Comparison of ENCODE assay signal across 8 mouse cellular contexts in the genomic region with DNA sequence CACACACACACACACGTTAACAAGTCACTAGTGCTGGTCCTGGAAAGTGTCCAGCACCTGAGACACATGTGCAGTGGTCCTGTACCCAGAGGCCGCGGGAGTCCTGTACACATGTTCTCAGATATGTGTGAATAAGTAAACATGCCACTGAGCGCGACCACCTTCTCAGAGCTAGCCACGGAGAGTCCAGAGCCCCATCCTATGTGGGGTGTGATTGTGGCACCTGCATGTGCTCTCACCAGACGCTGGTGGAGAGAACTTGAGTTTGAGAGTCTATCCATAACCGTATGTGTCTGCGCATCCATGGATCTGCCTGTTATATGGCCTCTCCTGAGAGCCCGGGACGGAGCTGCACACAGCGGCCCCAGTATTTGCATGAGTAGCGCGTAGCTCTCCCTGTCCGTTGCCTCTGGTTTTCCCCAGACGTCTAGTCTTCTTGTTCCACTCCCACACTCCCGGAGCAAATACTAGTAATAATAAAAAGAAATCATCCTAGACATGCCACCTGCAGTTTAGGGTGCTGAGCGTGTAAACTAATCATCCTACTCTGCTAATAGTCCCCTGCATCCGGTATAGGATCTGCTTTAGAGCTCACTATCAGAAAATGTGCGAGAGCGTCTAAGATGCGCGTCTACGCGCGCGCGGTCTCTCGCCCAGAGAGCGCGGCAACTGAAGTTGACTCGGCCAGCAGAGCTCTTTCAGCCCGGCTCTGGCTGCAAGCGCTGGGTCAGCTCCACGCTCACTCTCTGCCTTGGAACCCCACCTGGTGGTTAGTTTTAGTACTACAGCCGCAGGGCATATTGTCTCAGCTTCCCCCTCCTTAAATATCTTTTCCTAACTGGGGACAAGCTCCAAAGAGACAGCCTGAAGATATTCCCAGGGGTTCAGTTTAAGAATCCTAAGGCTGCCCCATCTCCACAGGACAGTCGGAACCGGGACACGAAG. TPM values are rescaled to one million over a fixed set of nuclear protein-coding genes. Genes with fewer than 3 reads are reported as not detected.
A peak's percentile ranks its signal among the peaks of the same experiment; 100 is the strongest.
DNase-seq lines count a peak whose midpoint lies in the region; ATAC-seq and TF ChIP-seq lines count a peak whose summit lies in the region.

No protein-coding gene starts in this region.

- no peaks in the 10 kb centered on the region for H3K4me1 ChIP-seq in MEL (ENCODE audit: control insufficient read depth in 1 of 2, insufficient read depth in 2 of 2, low read length in 2 of 2)
- H3K4me1 ChIP-seq in forebrain, embryonic 15.5 days: peaks cover 59% of the 10 kb centered on the region

- ATAC-seq in forebrain, embryonic 15.5 days (replicated peaks): peak; percentile 64

- no peaks in the 10 kb centered on the region for H3K36me3 ChIP-seq in MEL (ENCODE audit: control insufficient read depth in 1 of 2, insufficient read depth in 2 of 2, low read length in 2 of 2)
- H3K36me3 ChIP-seq in forebrain, embryonic 15.5 days: no peaks in the 10 kb centered on the region

- H3K27ac ChIP-seq in MEL (ENCODE audit: control insufficient read depth, low read depth, low read length): no peak overlapping the region
- H3K27ac ChIP-seq in forebrain, embryonic 15.5 days (replicated peaks): no peak overlapping the region

- no peaks in the 10 kb centered on the region for H3K79me2 ChIP-seq in MEL (ENCODE audit: control insufficient read depth, insufficient read depth, low read length, poor library complexity)

- intact Hi-C loops in heart, postnatal 25 days (cut with DNase I): loop anchor here (2.0 to 5.0 kb wide), 6 partner anchors 42 to 495 kb away; no protein-coding TSS in a partner anchor

- peak; percentile 37 for DNase-seq in MEL (ENCODE audit: low read depth, low spot score)
- peak; percentile 56 for DNase-seq in cerebellum, adult 11-12 months
- peak; percentile 69 for DNase-seq in heart, postnatal 25 days (ENCODE audit: low spot score)
- peak; percentile 89 for DNase-seq in layer of hippocampus, adult 11-12 months (ENCODE audit: low spot score)
- peak; percentile 83 to 85 for DNase-seq in lung, adult 18-20 months
- peak; percentile 70 for DNase-seq in ovary, adult 18-20 months (ENCODE audit: low spot score)
- peak; percentile 74 for DNase-seq in thymus, postnatal 14 days

- TF ChIP-seq CTCF in MEL (IDR thresholded peaks at IDR 0.05 in 2 of 3, conservative IDR thresholded peaks at IDR 0.05 in 1 of 3; ENCODE audit: control insufficient read depth in 1 of 3, insufficient read depth in 1 of 3, low read depth in 2 of 3, low read length in 3 of 3, poor library complexity in 1 of 3, severe bottlenecking in 1 of 3): peak; percentile 49 to 78 (median 69); a peak in 5 of 6 replicates

- no peak overlapping the region for H3K9ac ChIP-seq in MEL (ENCODE audit: control insufficient read depth, low read depth, low read length, poor library complexity, severe bottlenecking)
- no peak overlapping the region for H3K9ac ChIP-seq in forebrain, embryonic 15.5 days (replicated peaks)

- H3K9me3 ChIP-seq in MEL (replicated peaks; ENCODE audit: insufficient read depth, low read length): no peaks in the 10 kb centered on the region
- no peaks in the 10 kb centered on the region for H3K9me3 ChIP-seq in forebrain, embryonic 15.5 days

- TF ChIP-seq RAD21 in MEL (IDR thresholded peaks at IDR 0.05; ENCODE audit: low read depth, low read length): peak; percentile 79

- H3K27me3 ChIP-seq in MEL (ENCODE audit: control insufficient read depth in 1 of 2, insufficient read depth in 2 of 2, low read length in 2 of 2): no peaks in the 10 kb centered on the region
- peaks cover 58% of the 10 kb centered on the region for H3K27me3 ChIP-seq in forebrain, embryonic 15.5 days

- H3K4me2 ChIP-seq in forebrain, embryonic 15.5 days (replicated peaks): peak overlapping the region; percentile 93

- TF ChIP-seq EP300 in MEL (IDR thresholded peaks at IDR 0.05; ENCODE audit: low read depth in 1 of 2, low read length in 2 of 2): no peak

- no peak overlapping the region for H3K4me3 ChIP-seq in MEL (ENCODE audit: control insufficient read depth in 1 of 2, insufficient read depth in 1 of 2, low read depth in 2 of 2, low read length in 2 of 2)
- H3K4me3 ChIP-seq in forebrain, embryonic 15.5 days: peak overlapping the region; percentile 26

- 3% methylated on average over 39 of the region's 39 CpGs for WGBS in forebrain, embryonic 15.5 days

- no peak for TF ChIP-seq POLR2A in MEL (IDR thresholded peaks at IDR 0.05; ENCODE audit: control insufficient read depth in 1 of 2, insufficient read depth in 1 of 2, low read depth in 1 of 2, low read length in 2 of 2, poor library complexity in 1 of 2)

TF ChIP-seq in MEL, 35 proteins besides CTCF, POLR2A, EP300 and RAD21:
- TF ChIP-seq ZC3H11A (IDR thresholded peaks at IDR 0.05; ENCODE audit: low read depth, low read length) (peak; percentile 73), SMC3 (IDR thresholded peaks at IDR 0.05; ENCODE audit: low read depth, low read length) (peak; percentile 89), TCF12 (IDR thresholded peaks at IDR 0.05; ENCODE audit: low read depth, low read length) (no peak)
TF ChIP-seq in MEL: peak in this region for 2.

RNA-seq across cellular contexts. Expression of a gene that starts 3.7 kb away (rescaled TPM):
- total RNA-seq in MEL (2012; rRNA removed): not detected in 2 replicates
- not detected for polyA plus RNA-seq in MEL (2012; ENCODE audit: insufficient read depth in 1 of 2, insufficient read length in 2 of 2, low read depth in 1 of 2, low replicate concordance in 2 of 2, missing spikeins in 1 of 2)
- polyA plus RNA-seq in forebrain, embryonic 15.5 days (2015; fragmentation: Nextera tagmentation; extraction: Ambion mirVana): 2.9 and 5.1 TPM in 2 replicates
- total RNA-seq in heart, postnatal 25 days (2021): 10 to 100 TPM in 1 of 2 experiments, 1 to 10 TPM in 1; 2.4 to 23.4 TPM

Comparison
In these comparisons a context has a peak if more than half of its experiments do, and no peak if none do; other contexts are left out.
1. DNase-seq: peak in every context shown above with its lines; median percentile 89 in layer of hippocampus, adult 11-12 months; 84 in lung, adult 18-20 months; 74 in thymus, postnatal 14 days; 70 in ovary, adult 18-20 months; 69 in heart, postnatal 25 days; 56 in cerebellum, adult 11-12 months; 37 in MEL.